Mouse (Mus musculus) kidney, embryonic 15.5 days (tissue): Measurements from ENCODE around the gene Vmn2r37. TPM values are rescaled to one million over a fixed set of nuclear protein-coding genes. Genes with fewer than 3 reads are reported as not detected.
"Not testable (repeated sequence)": the region's sequence is repeated elsewhere in the genome, so short reads cannot be mapped to it uniquely, and the experiment has no call there.

Experiments
- ATAC-seq: fragments of 200-750 bp; cut with Nextera tagmentation; replicated peaks from 2 replicates; pipeline ENCODE4 v1.8.0; 2017; ENCODE audit warnings: moderate TSS enrichment; ENCODE audit not compliant: low FRiP score
- H3K27ac ChIP-seq: fragments of 300-500 bp; sonication (generic); 2 replicates; pipeline ENCODE4 v1.5.1; 2015; ENCODE audit warnings: mild to moderate bottlenecking, inconsistent platforms
- H3K27me3 ChIP-seq: fragments of 300-500 bp; sonication (generic); 2 replicates; pipeline ENCODE4 v1.6.1; 2015; ENCODE audit warnings: inconsistent platforms
- H3K36me3 ChIP-seq: fragments of 300-500 bp; sonication (generic); 2 replicates; pipeline ENCODE4 v1.6.1; 2015; ENCODE audit warnings: inconsistent platforms
- H3K4me1 ChIP-seq: fragments of 300-500 bp; sonication (generic); 2 replicates; pipeline ENCODE4 v1.6.1; 2015; ENCODE audit warnings: inconsistent platforms
- H3K4me2 ChIP-seq: fragments of 300-500 bp; sonication (generic); 2 replicates; pipeline ENCODE4 v1.6.1; 2015; ENCODE audit warnings: moderate library complexity, mild to moderate bottlenecking, inconsistent platforms
- H3K4me3 ChIP-seq: fragments of 300-500 bp; sonication (generic); replicated peaks from 2 replicates; pipeline ENCODE4 v1.5.1; 2015; ENCODE audit warnings: mild to moderate bottlenecking, inconsistent platforms
- H3K9ac ChIP-seq: fragments of 300-500 bp; sonication (generic); 2 replicates; pipeline ENCODE4 v1.6.1; 2015; ENCODE audit warnings: mild to moderate bottlenecking, inconsistent platforms
- H3K9me3 ChIP-seq: fragments of 300-500 bp; sonication (generic); replicated peaks from 2 replicates; pipeline ENCODE4 v1.6.1; 2016; ENCODE audit warnings: inconsistent platforms
- WGBS: fragments of 180-500 bp; shearing (Covaris S2); methylation state at CpG from one replicate; pipeline ENCODE4 v1.1.7; 2015; ENCODE audit warnings: mixed read lengths; 5-methylcytosine and 5-hydroxymethylcytosine counted together
- polyA plus RNA-seq: library from polyadenylated mRNA; unstranded; fragments of >200 nt; fragmentation: Nextera tagmentation; extraction: Ambion mirVana; gene quantifications from 2 replicates; pipeline ENCODE4 v1.2.1, GENCODE M21; 2015

The Vmn2r37 gene
- not detected in 2 replicates for polyA plus RNA-seq

GRCm38 (mm10) chr7:9223553-9223952, at the start of gene Vmn2r37:
Gene Vmn2r37 (minus strand): TSS chr7:9223653.
- not testable (repeated sequence) for H3K9me3 ChIP-seq, H3K4me3 ChIP-seq, H3K9ac ChIP-seq, H3K27me3 ChIP-seq, H3K36me3 ChIP-seq, H3K4me1 ChIP-seq, H3K4me2 ChIP-seq, ATAC-seq, H3K27ac ChIP-seq
- 50% methylated on average over 2 of the region's 2 CpGs for WGBS

Other genes starting within 250 kb of the Vmn2r37 start
- not detected in 2 replicates for gene Vmn2r39, start 192.9 kb downstream of the Vmn2r37 start, polyA plus RNA-seq
- not detected in 2 replicates for gene Vmn2r38, start 125.8 kb downstream of the Vmn2r37 start, polyA plus RNA-seq